Comparison of ENCODE assay signal across 9 mouse cellular contexts in genomic region chr4:126236467-126237280, GRCm38 (mm10). TPM values are rescaled to one million over a fixed set of nuclear protein-coding genes. Genes with fewer than 3 reads are reported as not detected.
DNase-seq lines count a peak whose midpoint lies in the region; ATAC-seq and TF ChIP-seq lines count a peak whose summit lies in the region.
"Had no signal": no experiment of that assay in that cellular context is flagged by ENCODE, and none has a peak within 500 bp of the region (broad histone marks: within the 10 kb centered on the region; RNA-seq: fewer than 3 reads in every experiment).

No protein-coding gene starts in this region.

- no peak for TF ChIP-seq CTCF in hindbrain, postnatal 0 days (IDR thresholded peaks at IDR 0.05; ENCODE audit: low read depth)

- DNase-seq in heart, embryonic 10.5 days (ENCODE audit: low spot score), result no peak
- DNase-seq in heart, adult 8-10 months (ENCODE audit: low spot score), result no peak
- peak; percentile 15 for DNase-seq in cerebellum, adult 8-10 months
- DNase-seq in kidney, adult 8-10 months, result peak; percentile 68 to 84
- DNase-seq in lung, postnatal 14 days, result peak; percentile 66
- DNase-seq in layer of hippocampus, postnatal 10 days (ENCODE audit: low spot score in 2 of 2), result no peak
- no peak for DNase-seq in hindbrain, postnatal 0 days (ENCODE audit: low spot score)

- no peaks in the 10 kb centered on the region for H3K9me3 ChIP-seq in heart, embryonic 10.5 days
- H3K9me3 ChIP-seq in hindbrain, postnatal 0 days (ENCODE audit: low read length), result no peaks in the 10 kb centered on the region

- peak overlapping the region; percentile 37 for H3K4me3 ChIP-seq in heart, embryonic 10.5 days
- H3K4me3 ChIP-seq in hindbrain, postnatal 0 days (ENCODE audit: low read length), result no peak overlapping the region

- peaks cover 100% of the 10 kb centered on the region for H3K36me3 ChIP-seq in heart, embryonic 10.5 days
- peaks cover 94% of the 10 kb centered on the region for H3K36me3 ChIP-seq in hindbrain, postnatal 0 days (ENCODE audit: insufficient read depth, low read length)

- no peak overlapping the region for H3K9ac ChIP-seq in hindbrain, postnatal 0 days (replicated peaks; ENCODE audit: low read length)

- H3K27me3 ChIP-seq in heart, embryonic 10.5 days (ENCODE audit: insufficient read depth, poor library complexity, severe bottlenecking), result no peaks in the 10 kb centered on the region
- H3K27me3 ChIP-seq in hindbrain, postnatal 0 days (ENCODE audit: insufficient read depth, low read length), result no peaks in the 10 kb centered on the region
- H3K27me3 ChIP-seq: CH12.LX had no signal

- H3K27ac ChIP-seq in heart, embryonic 10.5 days, result peak overlapping the region; percentile 89
- no peak overlapping the region for H3K27ac ChIP-seq in hindbrain, postnatal 0 days

- no peak for ATAC-seq in megakaryocyte progenitor cell, adult 5-6 weeks (replicated peaks; ENCODE audit: poor library complexity)
- no peak for ATAC-seq in hindbrain, postnatal 0 days

- H3K4me2 ChIP-seq in hindbrain, postnatal 0 days (ENCODE audit: low read depth, low read length), result no peak overlapping the region

- WGBS in heart, embryonic 10.5 days, result 52% methylated on average over 63 of the region's 63 CpGs
- WGBS in hindbrain, postnatal 0 days, result 55% methylated on average over 62 of the region's 63 CpGs

- peaks cover 40% of the 10 kb centered on the region for H3K4me1 ChIP-seq in heart, embryonic 10.5 days
- no peaks in the 10 kb centered on the region for H3K4me1 ChIP-seq in hindbrain, postnatal 0 days (ENCODE audit: insufficient read depth, low read length)

RNA-seq across cellular contexts. Expression of gene Map7d1, which starts 19.5 kb away (rescaled TPM):
- 49.1 and 74.8 TPM in 2 replicates for polyA plus RNA-seq in heart, embryonic 10.5 days (2016; fragmentation: Nextera tagmentation; extraction: Ambion mirVana)
- 100 to 1,000 TPM; 266 to 279 (median 267) TPM for total RNA-seq in heart, adult 8-10 months (2022)
- total RNA-seq in megakaryocyte progenitor cell, adult 5-6 weeks (2015), result 18.8 and 21.1 TPM in 2 replicates
- 35.8 and 39.6 TPM in 2 replicates for total RNA-seq in megakaryocyte progenitor cell, adult 5-6 weeks (2017)
- 100 to 1,000 TPM; 204 to 206 TPM for total RNA-seq in layer of hippocampus, postnatal 10 days (2021)
- total RNA-seq in hindbrain, postnatal 0 days (2014; rRNA removed), result 106 and 109 TPM in 2 replicates
- polyA plus RNA-seq in hindbrain, postnatal 0 days (2015; fragmentation: Nextera tagmentation; extraction: Ambion mirVana), result 51.0 and 54.6 TPM in 2 replicates

RNA-seq across cellular contexts. Expression of gene Trappc3, which starts 25.5 kb away (rescaled TPM):
- 74.9 and 86.4 TPM in 2 replicates for polyA plus RNA-seq in heart, embryonic 10.5 days (2016; fragmentation: Nextera tagmentation; extraction: Ambion mirVana)
- total RNA-seq in heart, adult 8-10 months (2022), result 10 to 100 TPM; 45.4 to 56.5 (median 51.6) TPM
- total RNA-seq in megakaryocyte progenitor cell, adult 5-6 weeks (2015), result 33.5 and 38.5 TPM in 2 replicates
- 54.6 and 61.8 TPM in 2 replicates for total RNA-seq in megakaryocyte progenitor cell, adult 5-6 weeks (2017)
- 10 to 100 TPM; 94.9 to 95.2 TPM for total RNA-seq in layer of hippocampus, postnatal 10 days (2021)
- 88.9 and 97.4 TPM in 2 replicates for total RNA-seq in hindbrain, postnatal 0 days (2014; rRNA removed)
- 187 and 188 TPM in 2 replicates for polyA plus RNA-seq in hindbrain, postnatal 0 days (2015; fragmentation: Nextera tagmentation; extraction: Ambion mirVana)

RNA-seq across cellular contexts. Expression of gene Thrap3, which starts 34.1 kb away (rescaled TPM):
- 194 and 200 TPM in 2 replicates for polyA plus RNA-seq in heart, embryonic 10.5 days (2016; fragmentation: Nextera tagmentation; extraction: Ambion mirVana)
- total RNA-seq in heart, adult 8-10 months (2022), result 100 to 1,000 TPM; 112 to 128 (median 121) TPM
- 172 and 184 TPM in 2 replicates for total RNA-seq in megakaryocyte progenitor cell, adult 5-6 weeks (2015)
- 286 and 377 TPM in 2 replicates for total RNA-seq in megakaryocyte progenitor cell, adult 5-6 weeks (2017)
- total RNA-seq in layer of hippocampus, postnatal 10 days (2021), result 100 to 1,000 TPM; 141 to 144 TPM
- 85.7 and 128 TPM in 2 replicates for total RNA-seq in hindbrain, postnatal 0 days (2014; rRNA removed)
- 108 and 123 TPM in 2 replicates for polyA plus RNA-seq in hindbrain, postnatal 0 days (2015; fragmentation: Nextera tagmentation; extraction: Ambion mirVana)

RNA-seq across cellular contexts. Expression of gene Col8a2, which starts 49.9 kb away (rescaled TPM):
- polyA plus RNA-seq in heart, embryonic 10.5 days (2016; fragmentation: Nextera tagmentation; extraction: Ambion mirVana), result 3.3 and 3.7 TPM in 2 replicates
- total RNA-seq in heart, adult 8-10 months (2022), result under 1 TPM; 0.35 to 0.91 (median 0.46) TPM
- total RNA-seq in megakaryocyte progenitor cell, adult 5-6 weeks (2015), result not detected in 2 replicates
- total RNA-seq in megakaryocyte progenitor cell, adult 5-6 weeks (2017), result not detected in 2 replicates
- total RNA-seq in layer of hippocampus, postnatal 10 days (2021), result 1 to 10 TPM; 1.6 to 3.6 TPM
- total RNA-seq in hindbrain, postnatal 0 days (2014; rRNA removed), result 11.6 and 17.7 TPM in 2 replicates
- 5.5 and 5.9 TPM in 2 replicates for polyA plus RNA-seq in hindbrain, postnatal 0 days (2015; fragmentation: Nextera tagmentation; extraction: Ambion mirVana)
- total RNA-seq: CH12.LX had no signal

Comparison
In these comparisons a context has a peak if more than half of its experiments do, and no peak if none do; other contexts are left out.
1. DNase-seq: peak in cerebellum, adult 8-10 months (single experiment), kidney, adult 8-10 months (2 of 2) and lung, postnatal 14 days (single experiment); none in heart, embryonic 10.5 days (single experiment), heart, adult 8-10 months (single experiment), layer of hippocampus, postnatal 10 days (0 of 2) and hindbrain, postnatal 0 days (single experiment).